Mouse (Mus musculus) olfactory bulb, adult 2 months (tissue): ENCODE data around the gene Uhmk1.

Experiments
- CTCF ChIP-seq: fragments of 200-500 bp; IDR thresholded peaks from 2 replicates; pipeline ENCODE4 v1.5.1; 2012; ENCODE audit warnings: low read depth, mild to moderate bottlenecking, low read length, moderate library complexity; ENCODE audit not compliant: insufficient read depth
- POLR2A ChIP-seq: fragments of 200-500 bp; IDR thresholded peaks from 2 replicates; pipeline ENCODE4 v1.6.1; 2012; ENCODE audit warnings: mild to moderate bottlenecking, low read depth, low read length, moderate library complexity; ENCODE audit not compliant: insufficient read depth

DNA sequence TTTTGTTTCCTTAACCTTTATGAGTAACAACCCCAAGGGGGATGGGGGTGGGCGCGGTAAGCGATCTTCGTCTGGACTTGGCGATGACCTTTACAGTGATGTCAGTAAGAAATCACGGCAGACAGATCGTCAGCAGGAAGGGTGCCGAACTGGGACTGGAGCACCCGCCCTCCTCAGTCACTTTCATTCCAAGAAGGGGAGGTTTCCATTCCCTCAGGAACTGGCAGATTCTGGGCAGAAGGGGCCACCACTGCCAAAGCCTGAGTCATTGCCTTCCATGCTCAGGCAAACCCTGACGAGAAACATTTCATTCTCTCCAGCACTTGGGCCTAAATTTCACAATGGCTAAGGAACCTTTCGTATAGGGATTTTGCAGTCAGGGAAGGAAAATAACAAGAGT lies 26.6 kb downstream of the Uhmk1 start:
- TF ChIP-seq CTCF: no peak
- no peak for TF ChIP-seq POLR2A
